Mouse (Mus musculus) neural tube, embryonic 11.5 days (tissue): ENCODE results near the gene Smad6. TPM values are rescaled to one million over a fixed set of nuclear protein-coding genes. Genes with fewer than 3 reads are reported as not detected.

ENCODE experiments used
- ATAC-seq: fragments of 200-750 bp; cut with Nextera tagmentation; 2 replicates; pipeline ENCODE4 v1.8.0; 2017; ENCODE audit warnings: moderate number of reproducible peaks, mild to moderate bottlenecking, moderate TSS enrichment, moderate library complexity; ENCODE audit not compliant: insufficient read depth, low FRiP score, low TSS enrichment
- DNase-seq: peaks from one replicate; pipeline ENCODE4 v3.0.0-alpha.2; 2015; ENCODE audit warnings: low spot score
- H3K27ac ChIP-seq: fragments of 300-500 bp; sonication (generic); 2 replicates; pipeline ENCODE4 v1.5.1; 2014; ENCODE audit warnings: low read depth, mild to moderate bottlenecking, low read length
- H3K27me3 ChIP-seq: fragments of 300-500 bp; sonication (generic); 2 replicates; pipeline ENCODE4 v1.6.1; 2014; ENCODE audit warnings: mild to moderate bottlenecking, low read length, mixed read lengths; ENCODE audit not compliant: control insufficient read depth, insufficient read depth
- H3K36me3 ChIP-seq: fragments of 300-500 bp; sonication (generic); 2 replicates; pipeline ENCODE4 v1.6.1; 2014; ENCODE audit warnings: mild to moderate bottlenecking, low read length, moderate library complexity, mixed read lengths; ENCODE audit not compliant: control insufficient read depth, insufficient read depth
- H3K4me1 ChIP-seq: fragments of 300-500 bp; sonication (generic); 2 replicates; pipeline ENCODE4 v1.6.1; 2014; ENCODE audit warnings: low read length, mixed read lengths; ENCODE audit not compliant: control insufficient read depth, insufficient read depth
- H3K4me2 ChIP-seq: fragments of 300-500 bp; sonication (generic); 2 replicates; pipeline ENCODE4 v1.6.1; 2014; ENCODE audit warnings: low read depth, mild to moderate bottlenecking, moderate library complexity
- H3K4me3 ChIP-seq: fragments of 300-500 bp; sonication (generic); 2 replicates; pipeline ENCODE4 v1.5.1; 2014; ENCODE audit warnings: low read depth, low read length
- H3K9ac ChIP-seq: fragments of 300-500 bp; sonication (generic); 2 replicates; pipeline ENCODE4 v1.6.1; 2014; ENCODE audit warnings: mild to moderate bottlenecking, low read length
- H3K9me3 ChIP-seq: fragments of 300-500 bp; sonication (generic); 2 replicates; pipeline ENCODE4 v1.6.1; 2016; ENCODE audit warnings: low read length; ENCODE audit not compliant: control insufficient read depth
- WGBS: fragments of 180-500 bp; shearing (Covaris S2); extraction: QIAGEN DNeasy Blood & Tissue Kit; methylation state at CpG from one replicate; pipeline ENCODE4 v1.1.7; 2014; 5-methylcytosine and 5-hydroxymethylcytosine counted together
- polyA plus RNA-seq: library from polyadenylated mRNA; unstranded; fragments of >200 nt; fragmentation: Nextera tagmentation; extraction: Ambion mirVana; gene quantifications from 2 replicates; pipeline ENCODE4 v1.2.1, GENCODE M21; 2014

The Smad6 gene
- polyA plus RNA-seq, 1 experiment from 2014 or later, result 6.8 TPM

GRCm38 (mm10) chr9:64001081-64001480 lies 20.8 kb downstream of the Smad6 start:
- Histone ChIP-seq H3K36me3 (no peaks in the 10 kb centered on the region), H3K27ac (no peak overlapping the region), H3K27me3 (no peaks in the 10 kb centered on the region), H3K4me3 (no peak overlapping the region), H3K4me1 (0 out of 2 replicates have a peak, but pooled peaks cover 5% of the 10 kb centered on the region), H3K9ac (no peak overlapping the region), H3K4me2 (no peak overlapping the region), H3K9me3 (no peaks in the 10 kb centered on the region)
- no peak for ATAC-seq
- WGBS, result 83% methylated on average over 7 of the region's 7 CpGs
- no peak for DNase-seq

DNA sequence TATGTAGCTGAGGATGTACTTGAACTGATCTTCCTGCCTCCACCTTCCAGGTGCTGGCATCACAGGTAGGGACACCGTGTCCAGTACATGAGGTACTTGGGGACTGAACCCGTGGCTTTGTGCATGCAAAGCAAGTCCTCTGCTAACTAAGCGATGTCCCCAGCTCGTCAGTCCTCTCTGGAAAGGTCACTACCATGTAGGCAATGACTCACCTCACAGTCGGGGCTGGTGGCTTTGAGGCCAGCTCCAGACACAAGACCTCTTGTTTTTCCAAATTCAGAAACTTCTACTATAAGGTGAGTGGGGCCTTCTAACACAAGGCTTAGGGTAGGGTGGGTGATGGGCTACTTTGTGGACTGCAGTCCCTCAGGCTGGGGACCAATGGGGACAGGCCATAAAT lies 21.8 kb downstream of the Smad6 start:
- Histone ChIP-seq H3K36me3 (no peaks in the 10 kb centered on the region), H3K4me3 (no peak overlapping the region), H3K9ac (no peak overlapping the region), H3K27me3 (no peaks in the 10 kb centered on the region), H3K27ac (no peak overlapping the region), H3K4me1 (0 out of 2 replicates have a peak, but pooled peaks cover 5% of the 10 kb centered on the region), H3K9me3 (no peaks in the 10 kb centered on the region), H3K4me2 (no peak overlapping the region)
- no peak for ATAC-seq
- WGBS, result 87% methylated on average over 5 of the region's 5 CpGs
- DNase-seq, result no peak

GRCm38 (mm10) chr9:63999194-63999593 lies 22.7 kb downstream of the Smad6 start:
- no peak for DNase-seq
- H3K36me3 ChIP-seq, result no peaks in the 10 kb centered on the region
- H3K4me1 ChIP-seq, result 0 out of 2 replicates have a peak, but pooled peaks cover 5% of the 10 kb centered on the region

DNA sequence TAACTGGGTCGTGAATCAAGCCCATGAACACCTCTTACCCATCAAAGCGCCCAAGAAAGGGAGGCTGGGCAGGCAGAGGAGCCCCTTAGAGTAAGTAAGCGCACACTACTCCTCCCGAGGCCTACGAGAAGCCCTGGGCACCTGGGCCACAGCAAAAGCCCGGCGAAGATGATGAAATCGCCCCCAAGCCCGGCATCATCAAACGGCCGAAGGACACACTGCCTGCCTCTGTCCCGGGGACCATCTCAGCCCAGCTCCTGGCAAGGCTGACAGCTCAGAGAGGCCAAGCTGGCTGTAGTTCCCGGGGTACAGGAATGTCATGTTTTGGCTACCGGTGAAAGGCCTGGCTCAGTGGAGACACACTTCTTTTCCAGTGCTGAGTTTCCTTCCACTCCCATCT lies 23.8 kb downstream of the Smad6 start:
- no peak overlapping the region for H3K4me2 ChIP-seq
- H3K36me3 ChIP-seq, result no peaks in the 10 kb centered on the region
- H3K9ac ChIP-seq, result 0 out of 2 replicates have a peak overlapping the region, but pooled peaks have one; percentile 28
- no peak for ATAC-seq
- no peak overlapping the region for H3K27ac ChIP-seq
- H3K4me3 ChIP-seq, result no peak overlapping the region
- 72% methylated on average over 14 of the region's 14 CpGs for WGBS
- 0 out of 2 replicates have a peak, but pooled peaks cover 5% of the 10 kb centered on the region for H3K4me1 ChIP-seq
- H3K9me3 ChIP-seq, result no peaks in the 10 kb centered on the region
- no peaks in the 10 kb centered on the region for H3K27me3 ChIP-seq
- DNase-seq, result no peak

More at GRCm38 (mm10) chr9:63999194-63999593, 22.7 kb downstream of the Smad6 start:
- WGBS, result 91% methylated on average over 9 of the region's 9 CpGs
- H3K27ac ChIP-seq, result no peak overlapping the region
- H3K9ac ChIP-seq, result no peak overlapping the region
- H3K9me3 ChIP-seq, result no peaks in the 10 kb centered on the region
- no peak overlapping the region for H3K4me3 ChIP-seq
- no peaks in the 10 kb centered on the region for H3K27me3 ChIP-seq
- H3K4me2 ChIP-seq, result no peak overlapping the region
- no peak for ATAC-seq

DNA sequence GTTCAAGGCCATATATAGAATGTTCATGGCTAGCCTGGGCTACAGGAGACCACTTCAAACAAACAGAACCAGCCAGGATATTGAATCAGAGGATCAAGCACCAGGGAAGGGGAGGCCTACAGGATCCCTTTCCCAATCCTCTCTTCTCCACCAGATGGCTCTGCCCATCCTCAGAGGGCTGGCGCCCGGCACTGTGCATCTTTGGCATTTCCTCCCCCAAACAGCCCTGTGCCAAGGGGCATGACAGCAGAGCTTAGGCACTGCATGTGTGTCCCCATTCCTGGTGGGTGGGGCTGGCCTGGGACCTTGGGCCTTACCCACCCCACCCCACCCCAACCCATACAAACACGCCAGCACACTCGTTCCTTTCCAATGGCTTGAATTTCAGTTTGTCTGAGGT lies 24.4 kb downstream of the Smad6 start:
- ATAC-seq (no peak), DNase-seq (no peak)
- Histone ChIP-seq H3K9ac (0 out of 2 replicates have a peak overlapping the region, but pooled peaks have one; percentile 28), H3K9me3 (no peaks in the 10 kb centered on the region), H3K27me3 (no peaks in the 10 kb centered on the region), H3K4me1 (0 out of 2 replicates have a peak, but pooled peaks cover 5% of the 10 kb centered on the region), H3K4me2 (no peak overlapping the region), H3K36me3 (no peaks in the 10 kb centered on the region), H3K27ac (no peak overlapping the region), H3K4me3 (no peak overlapping the region)
- WGBS, result 57% methylated on average over 4 of the region's 4 CpGs

DNA sequence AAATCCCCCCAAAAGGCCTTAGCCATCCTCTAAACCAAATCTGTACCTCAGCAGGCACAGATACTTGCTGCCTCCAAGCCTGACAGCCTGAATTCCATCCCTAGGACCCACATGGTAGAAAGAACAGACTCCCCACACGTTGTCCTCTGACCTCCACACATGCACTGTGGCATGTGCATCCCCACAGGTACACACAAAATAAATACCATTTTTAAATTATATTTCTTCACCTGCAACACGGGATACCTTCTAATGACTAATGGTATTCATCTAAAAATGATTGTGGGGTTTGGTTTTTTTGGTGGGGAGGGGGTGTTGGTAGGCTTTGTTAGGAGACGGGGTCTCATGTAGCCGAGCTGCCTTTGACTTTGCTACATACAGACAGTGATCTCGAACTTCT lies 28.6 kb downstream of the Smad6 start:
- WGBS, result 92% methylated on average over 5 of the region's 5 CpGs
- DNase-seq (no peak), ATAC-seq (no peak)
- Histone ChIP-seq H3K36me3 (no peaks in the 10 kb centered on the region), H3K9me3 (no peaks in the 10 kb centered on the region), H3K9ac (no peak overlapping the region; the same call in 1 of the 2 replicates), H3K27me3 (no peaks in the 10 kb centered on the region), H3K4me3 (no peak overlapping the region), H3K27ac (no peak overlapping the region), H3K4me1 (0 out of 2 replicates have a peak, but pooled peaks cover 5% of the 10 kb centered on the region), H3K4me2 (no peak overlapping the region)

DNA sequence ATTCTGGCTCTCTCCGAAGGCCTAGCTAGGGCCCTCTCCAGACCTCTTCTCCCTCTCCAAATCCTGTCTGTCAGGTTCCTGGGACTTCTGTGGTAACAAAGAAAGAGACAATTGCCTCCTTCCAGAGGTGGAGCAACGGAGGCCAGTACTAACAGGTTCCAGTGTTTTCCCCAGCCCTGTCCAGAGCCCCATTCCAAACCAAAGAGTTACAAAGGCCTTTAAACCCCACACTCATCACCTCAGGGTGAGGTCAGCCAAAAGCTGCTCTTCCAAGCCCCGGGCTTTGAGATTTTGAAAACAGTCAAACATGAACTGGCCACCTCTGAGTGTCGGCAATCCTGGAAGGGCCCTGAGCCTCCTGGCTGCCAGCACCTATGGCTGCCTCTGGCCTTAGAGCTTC lies 29.1 kb downstream of the Smad6 start:
- H3K4me1 ChIP-seq, result 0 out of 2 replicates have a peak, but pooled peaks cover 1% of the 10 kb centered on the region
- no peak overlapping the region; the same call in 1 of the 2 replicates for H3K9ac ChIP-seq
- no peak overlapping the region for H3K27ac ChIP-seq
- no peaks in the 10 kb centered on the region for H3K36me3 ChIP-seq
- no peaks in the 10 kb centered on the region for H3K9me3 ChIP-seq
- DNase-seq, result no peak
- no peak overlapping the region for H3K4me2 ChIP-seq
- 77% methylated on average over 4 of the region's 4 CpGs for WGBS
- no peaks in the 10 kb centered on the region for H3K27me3 ChIP-seq
- no peak for ATAC-seq
- H3K4me3 ChIP-seq, result no peak overlapping the region

- Histone ChIP-seq H3K27ac (no peak overlapping the region), H3K9ac (no peak overlapping the region), H3K36me3 (no peaks in the 10 kb centered on the region), H3K9me3 (no peaks in the 10 kb centered on the region), H3K4me3 (no peak overlapping the region), H3K4me1 (no peaks in the 10 kb centered on the region), H3K27me3 (no peaks in the 10 kb centered on the region), H3K4me2 (no peak overlapping the region)
- no peak for DNase-seq
- no peak for ATAC-seq
- 65% methylated on average over 4 of the region's 4 CpGs for WGBS
Measured at GRCm38 (mm10) chr9:63991193-63991592, 30.7 kb downstream of the Smad6 start.

DNA sequence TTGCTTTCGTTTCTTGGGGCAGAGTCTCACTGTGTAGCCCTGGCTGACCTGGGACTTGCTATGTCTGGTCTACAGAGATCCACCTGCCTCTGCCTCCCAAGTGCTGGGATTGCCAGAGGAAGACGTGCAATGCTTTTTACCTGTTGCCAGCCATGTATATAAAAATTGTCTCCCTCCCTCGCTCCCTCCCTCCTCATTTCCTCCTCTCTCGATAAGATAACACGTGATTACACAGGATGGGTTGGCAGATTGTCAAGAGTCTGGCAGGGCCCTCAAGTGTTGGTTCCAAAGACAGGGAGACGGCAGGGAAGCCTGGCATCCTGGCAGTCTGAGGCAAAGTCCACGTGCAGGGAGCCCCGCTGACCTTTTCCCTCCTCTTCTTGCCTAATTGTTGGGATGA lies 32.2 kb downstream of the Smad6 start:
- no peaks in the 10 kb centered on the region for H3K36me3 ChIP-seq
- no peak overlapping the region for H3K4me2 ChIP-seq
- no peaks in the 10 kb centered on the region for H3K27me3 ChIP-seq
- 92% methylated on average over 8 of the region's 8 CpGs for WGBS
- no peaks in the 10 kb centered on the region for H3K9me3 ChIP-seq
- DNase-seq (no peak), ATAC-seq (no peak)
- no peak overlapping the region for H3K27ac ChIP-seq
- no peak overlapping the region for H3K9ac ChIP-seq
- H3K4me1 ChIP-seq, result peaks cover 1% of the 10 kb centered on the region
- H3K4me3 ChIP-seq, result no peak overlapping the region
